Mouse (Mus musculus): ENCODE data around the gene Bag2.

Gene Bag2

DNA sequence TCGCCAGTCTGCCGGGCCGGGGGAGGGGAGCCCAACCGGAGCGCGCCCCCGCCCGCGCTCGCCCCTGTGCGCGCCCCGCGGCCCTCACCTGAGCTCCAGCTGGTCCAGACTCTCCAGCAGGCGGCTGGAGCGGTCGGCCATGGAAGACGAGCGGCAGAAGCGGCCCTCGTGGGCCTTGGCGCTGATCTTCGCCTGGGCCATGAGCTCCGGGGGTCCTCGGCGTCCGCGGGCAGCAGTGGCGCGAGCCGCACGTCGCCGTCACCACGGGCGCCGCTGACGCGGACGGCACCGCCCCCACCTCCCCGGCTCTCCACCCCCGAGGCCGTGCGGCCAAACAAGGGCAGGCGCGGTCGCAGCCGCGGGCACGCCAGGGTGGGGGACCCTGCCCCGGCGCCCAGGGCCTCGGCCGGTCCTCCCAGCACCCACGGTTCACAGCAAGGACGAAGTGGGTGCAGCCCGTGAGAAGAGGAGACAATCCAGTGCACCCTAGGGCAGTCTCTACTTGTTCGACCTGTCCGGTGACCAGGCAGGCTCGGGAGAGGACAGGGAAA, at the start of gene Bag2:
Gene Bag2 (minus strand): TSS at position 305 of the 551 bp plus-strand sequence.
- in situ Hi-C loops (cut with MboI; ENCODE audit: low sequenced_read_pairs), result no loop called here

DNA sequence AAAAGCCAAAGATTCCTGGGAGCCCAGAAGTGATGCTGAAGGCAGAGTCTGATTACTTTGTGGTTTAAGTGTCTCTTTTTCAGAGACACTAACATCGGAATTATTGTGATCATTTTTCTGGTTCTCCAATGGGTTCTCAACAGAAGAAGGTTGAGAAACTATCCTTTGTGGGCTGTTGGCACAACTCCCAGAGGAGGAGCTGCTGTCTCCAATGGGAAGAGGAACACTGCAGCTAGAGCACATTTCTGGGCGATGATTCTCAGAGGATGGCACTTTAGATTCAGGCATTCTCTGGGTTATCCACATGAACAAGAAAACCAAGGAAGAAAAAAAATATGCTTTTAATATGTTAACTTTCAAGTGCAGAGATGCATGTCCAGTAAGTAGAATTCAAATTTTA, 45.7 kb upstream of the Bag2 start:
- in situ Hi-C loops (cut with MboI; ENCODE audit: low sequenced_read_pairs), result no loop called here

DNA sequence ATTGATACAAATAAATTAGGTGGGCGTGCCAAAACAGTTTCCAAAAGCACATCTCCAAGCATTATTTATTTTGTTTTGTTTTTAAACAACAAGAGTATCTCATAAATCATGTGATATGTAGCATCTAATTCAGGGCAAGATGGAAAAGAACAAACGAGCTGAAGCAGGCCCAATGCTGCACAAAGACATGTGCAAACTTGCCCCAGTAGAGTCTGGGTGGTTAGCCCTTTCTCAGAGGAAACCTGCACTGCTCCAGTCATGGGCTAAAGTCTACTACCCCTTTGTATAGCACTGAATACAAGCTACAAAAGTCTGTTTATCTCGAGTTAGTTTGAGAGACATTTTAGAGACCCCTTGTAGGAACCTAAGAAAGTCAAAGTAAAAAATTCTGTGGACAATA, 42.0 kb upstream of the Bag2 start:
- in situ Hi-C loops (cut with MboI; ENCODE audit: low sequenced_read_pairs), result no loop called here

DNA sequence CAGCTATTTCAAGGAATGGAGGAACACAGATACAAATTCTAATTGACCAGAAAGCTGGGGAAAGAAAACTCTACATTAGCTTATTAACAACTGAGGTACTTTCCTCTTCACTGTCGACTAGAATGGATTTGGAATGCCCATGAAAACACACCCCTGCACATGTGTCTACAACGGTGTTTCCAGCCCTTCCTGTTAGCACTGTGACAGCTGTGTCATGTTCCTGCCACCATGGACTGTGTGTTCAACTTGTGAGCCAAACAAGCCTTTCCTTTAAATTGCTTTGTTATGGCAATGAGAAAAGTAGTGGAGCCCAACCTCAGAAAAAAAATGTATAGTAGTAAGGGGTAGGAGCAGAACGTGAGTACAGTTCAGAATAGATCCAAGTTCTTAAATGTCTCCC, 30.9 kb upstream of the Bag2 start:
- in situ Hi-C loops (cut with MboI; ENCODE audit: low sequenced_read_pairs), result no loop called here

DNA sequence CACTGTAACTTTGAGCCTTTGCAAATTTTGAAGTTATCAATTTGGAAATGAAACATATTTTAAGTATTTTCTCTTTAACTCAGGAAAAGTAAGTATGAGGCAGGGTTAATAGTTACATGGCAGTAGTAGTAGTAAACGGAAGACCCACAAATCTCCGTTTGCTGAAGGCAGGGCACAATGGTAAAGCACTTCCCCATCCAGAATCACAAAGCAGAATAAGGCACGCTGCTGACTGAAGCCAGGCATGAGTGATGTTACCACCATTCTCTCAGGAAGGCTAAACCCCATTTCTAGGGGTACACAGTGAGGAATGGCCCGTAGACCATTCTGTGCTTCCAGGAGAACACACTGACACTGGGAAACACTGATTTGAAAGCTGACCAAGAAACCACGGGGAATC, 30.5 kb upstream of the Bag2 start:
- in situ Hi-C loops (cut with MboI; ENCODE audit: low sequenced_read_pairs), result no loop called here

DNA sequence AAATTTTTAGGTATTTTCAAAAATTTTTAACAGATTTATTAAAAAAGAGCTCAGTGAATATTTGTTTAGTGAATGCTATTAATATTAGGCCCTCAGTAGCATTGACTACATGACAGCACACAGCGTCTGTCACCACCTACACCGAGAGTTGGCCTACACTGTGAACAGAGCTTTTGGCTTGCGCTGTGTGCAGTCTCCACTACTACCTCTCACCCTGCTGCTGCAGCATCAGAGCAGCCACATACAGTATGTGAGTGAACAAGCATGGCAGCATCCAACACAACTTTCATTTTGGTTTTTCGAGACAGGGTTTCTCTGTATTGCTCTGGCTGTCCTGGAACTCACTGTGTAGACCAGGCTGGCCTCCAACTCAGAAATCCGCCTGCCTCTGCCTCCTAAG, 27.0 kb upstream of the Bag2 start:
- in situ Hi-C loops (cut with MboI; ENCODE audit: low sequenced_read_pairs), result no loop called here

DNA sequence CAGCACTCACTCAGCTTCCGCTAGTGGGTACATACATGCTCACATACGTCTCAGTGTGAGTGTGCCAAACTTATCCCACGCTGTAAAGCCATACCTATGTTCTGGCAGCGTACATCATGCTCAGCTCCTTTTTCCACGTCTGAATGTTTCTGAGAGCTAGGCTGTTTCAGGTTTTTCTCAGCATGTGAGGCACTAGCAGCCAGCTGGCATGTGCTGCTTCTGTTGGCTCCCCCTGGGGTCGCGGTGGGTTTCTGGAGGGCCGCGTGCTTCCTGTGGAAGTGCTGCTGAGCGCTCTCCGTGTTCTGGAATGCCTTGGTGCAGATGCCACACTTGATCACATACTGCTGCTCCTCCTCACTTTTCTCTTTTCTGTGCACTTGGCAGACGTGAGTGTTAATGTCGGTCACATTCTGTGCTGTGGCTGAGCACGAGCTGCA, 18.6 kb upstream of the Bag2 start:
- in situ Hi-C loops (cut with MboI; ENCODE audit: low sequenced_read_pairs), result no loop called here

DNA sequence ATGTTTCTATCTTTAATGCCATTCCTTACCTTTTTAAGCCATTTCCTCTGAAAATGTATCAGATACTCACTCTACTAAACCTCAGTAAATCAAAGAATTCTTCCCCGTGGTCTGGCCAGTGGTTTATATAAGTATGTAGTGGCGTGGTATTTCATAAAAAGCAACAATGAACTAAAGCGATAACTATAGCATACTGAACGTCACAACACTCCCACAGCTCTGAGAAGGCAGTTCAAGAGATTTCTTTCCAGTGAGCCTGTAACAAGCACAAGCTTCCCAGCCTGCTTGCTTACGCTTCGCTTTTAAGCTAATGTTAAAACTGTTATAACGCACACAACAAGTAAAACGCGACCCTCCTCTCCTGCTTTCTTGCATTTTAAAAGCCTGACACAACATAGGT, 14.5 kb upstream of the Bag2 start:
- in situ Hi-C loops (cut with MboI; ENCODE audit: low sequenced_read_pairs), result no loop called here

DNA sequence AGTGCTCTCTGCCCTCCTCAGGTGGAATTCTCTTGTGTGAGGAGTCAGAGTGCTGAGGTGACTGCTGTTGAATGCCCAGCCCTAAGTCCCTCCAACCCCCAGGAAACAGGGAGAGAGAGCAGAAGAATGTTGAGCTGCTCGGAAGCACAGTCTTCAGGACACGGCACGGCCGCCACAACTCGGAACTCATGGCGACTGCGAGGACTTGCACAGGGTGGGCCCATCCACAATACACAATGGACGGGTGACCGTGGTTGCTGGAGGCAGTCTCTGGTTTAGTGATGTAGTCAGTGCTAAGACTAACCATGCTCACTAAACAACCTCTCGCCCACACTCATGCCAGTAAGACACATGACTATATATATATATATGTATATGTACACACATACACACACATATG, 14.0 kb upstream of the Bag2 start:
- in situ Hi-C loops (cut with MboI; ENCODE audit: low sequenced_read_pairs), result no loop called here

DNA sequence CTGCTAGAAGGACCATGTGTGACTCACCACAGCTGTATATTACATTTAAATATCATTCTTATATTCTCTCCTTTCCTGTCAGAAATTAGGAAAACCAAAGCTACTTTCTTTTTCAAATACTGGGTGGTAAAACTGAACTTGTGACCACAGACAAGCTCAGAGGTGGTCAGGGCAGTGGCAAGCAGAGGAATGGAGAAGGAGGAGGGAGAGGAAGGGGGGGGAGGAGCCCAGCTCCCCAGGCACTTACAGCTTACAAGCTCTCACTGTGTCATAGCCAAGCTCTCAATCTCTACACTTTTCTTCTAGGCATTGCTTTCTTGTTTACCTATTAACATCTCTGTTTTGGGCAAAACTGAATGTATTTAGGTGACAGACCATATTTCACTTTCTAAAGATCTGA, 11.2 kb upstream of the Bag2 start:
- in situ Hi-C loops (cut with MboI; ENCODE audit: low sequenced_read_pairs), result no loop called here

DNA sequence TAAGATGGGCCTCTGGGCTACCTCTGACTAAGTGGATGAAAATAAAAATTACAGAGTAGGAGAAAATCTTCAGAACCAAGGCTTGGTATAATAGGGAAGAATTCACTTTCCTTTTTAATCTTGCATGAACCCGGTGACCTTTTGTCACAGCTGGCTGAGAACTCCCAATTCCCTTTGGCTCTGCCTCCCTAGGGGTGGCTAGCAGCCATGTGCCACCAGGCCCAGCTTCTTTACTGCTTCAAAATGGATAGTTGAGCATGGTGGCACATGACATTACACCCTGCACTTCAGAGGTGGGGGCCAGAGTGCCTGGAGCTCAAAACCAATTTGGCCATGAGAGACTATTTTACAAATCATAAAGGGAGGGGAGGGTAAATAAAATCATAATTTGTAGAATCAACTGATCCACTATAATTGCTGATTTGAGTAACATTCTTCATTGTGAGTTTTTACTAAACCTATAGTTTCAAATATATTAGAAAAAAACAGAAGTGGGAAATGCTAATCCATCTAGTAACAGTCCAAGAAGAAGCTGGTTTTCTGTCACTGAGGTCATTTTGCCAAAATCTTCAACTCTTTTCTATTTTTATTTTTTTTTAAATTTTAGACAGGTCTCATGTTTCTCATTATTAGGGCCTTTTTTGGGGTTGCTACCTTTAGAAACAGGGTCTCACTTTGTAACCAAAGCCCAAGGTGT, 10.6 kb upstream of the Bag2 start:
- in situ Hi-C loops (cut with MboI; ENCODE audit: low sequenced_read_pairs), result no loop called here

DNA sequence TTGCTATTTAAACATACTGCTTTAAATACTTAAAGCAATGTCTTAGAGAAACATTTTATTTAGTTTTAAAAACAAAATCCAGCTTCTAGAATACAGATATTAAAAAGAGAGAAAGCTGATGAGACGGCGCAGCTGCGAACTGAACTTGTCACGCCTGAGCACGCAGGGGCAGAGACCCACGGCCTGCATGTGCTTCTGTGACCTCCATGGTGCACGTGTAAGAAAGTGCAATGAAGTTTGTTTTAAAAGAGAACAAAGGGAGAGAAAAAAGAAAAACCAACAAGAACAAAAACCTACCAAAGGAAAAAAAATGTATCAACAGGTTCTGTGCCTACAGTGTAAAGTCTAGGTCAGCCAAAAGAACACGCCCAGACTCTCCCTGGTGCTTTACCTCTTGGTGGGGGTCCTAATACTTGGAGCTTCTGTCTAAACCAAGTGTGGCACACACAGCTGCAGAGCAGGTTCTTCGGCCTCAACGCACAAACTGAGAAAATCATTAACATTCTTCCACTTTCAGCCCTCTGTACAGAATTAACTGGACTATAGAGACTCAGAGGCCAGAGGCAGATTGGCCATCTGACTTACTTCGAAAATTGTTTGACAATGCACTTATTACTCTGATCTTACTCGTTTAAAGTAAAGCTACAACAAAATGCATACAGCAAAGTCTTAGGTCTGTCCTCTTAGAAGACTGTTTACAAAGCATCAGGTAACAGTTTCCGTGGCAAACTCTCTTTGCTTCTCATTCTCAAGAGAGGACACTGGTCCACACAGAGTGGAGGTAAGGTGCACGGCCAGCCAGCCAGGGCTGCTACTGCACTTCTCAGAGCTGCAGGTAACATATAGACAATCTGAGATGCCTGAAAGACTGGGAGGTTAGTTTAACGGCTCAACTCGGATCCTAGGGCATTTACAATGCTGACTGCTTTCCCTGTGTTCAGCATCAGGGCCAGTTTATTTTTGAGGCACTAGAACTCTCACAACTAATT, 9.2 kb upstream of the Bag2 start:
- in situ Hi-C loops (cut with MboI; ENCODE audit: low sequenced_read_pairs), result no loop called here

DNA sequence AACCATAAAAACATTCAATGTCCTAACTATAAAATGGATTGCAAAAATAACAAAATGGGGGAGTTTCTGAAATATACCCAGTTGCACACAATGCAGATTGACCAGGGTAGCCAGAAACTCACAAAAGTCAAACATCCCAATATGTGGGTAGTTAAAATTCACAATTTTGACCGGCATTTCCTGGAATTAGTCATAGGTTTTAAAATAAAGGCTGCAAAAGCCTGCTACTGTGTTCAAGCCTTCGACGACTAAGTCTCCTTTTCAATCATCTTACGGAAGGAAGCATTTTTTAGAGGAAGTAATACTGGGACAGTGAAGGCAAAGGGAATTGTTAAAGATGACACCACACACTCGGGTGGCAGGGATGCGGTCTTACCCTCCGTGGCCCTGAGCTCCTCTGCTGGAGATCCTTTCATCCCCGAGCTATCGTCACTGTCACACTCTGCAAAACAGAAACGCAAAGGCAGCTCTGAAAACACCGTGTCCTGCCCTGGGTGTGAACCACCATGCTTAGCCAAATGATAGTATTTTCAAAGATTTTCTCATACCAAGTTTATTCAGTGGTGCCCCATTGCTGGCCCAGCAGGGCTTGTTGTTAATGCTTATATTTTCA, 8.0 kb upstream of the Bag2 start:
- in situ Hi-C loops (cut with MboI; ENCODE audit: low sequenced_read_pairs), result no loop called here

DNA sequence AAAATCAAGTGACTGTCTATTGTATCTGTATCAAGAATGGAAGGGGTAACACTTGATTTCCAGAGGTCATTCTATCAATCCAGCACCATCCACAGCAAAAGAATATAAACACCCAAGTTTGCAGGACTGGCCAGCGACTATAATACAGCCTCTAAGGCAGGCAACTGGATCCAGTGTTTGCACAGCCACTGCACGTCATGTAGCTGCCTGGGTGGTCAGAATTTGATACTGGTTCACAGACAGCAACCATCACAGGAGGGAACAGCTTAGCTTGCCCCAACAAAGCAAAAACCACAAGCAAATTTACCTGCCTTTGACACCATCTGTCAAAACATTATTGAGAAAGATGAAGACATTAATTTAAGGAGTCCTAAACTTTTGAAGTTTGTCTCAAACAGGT, 6.2 kb upstream of the Bag2 start:
- in situ Hi-C loops (cut with MboI; ENCODE audit: low sequenced_read_pairs), result no loop called here

DNA sequence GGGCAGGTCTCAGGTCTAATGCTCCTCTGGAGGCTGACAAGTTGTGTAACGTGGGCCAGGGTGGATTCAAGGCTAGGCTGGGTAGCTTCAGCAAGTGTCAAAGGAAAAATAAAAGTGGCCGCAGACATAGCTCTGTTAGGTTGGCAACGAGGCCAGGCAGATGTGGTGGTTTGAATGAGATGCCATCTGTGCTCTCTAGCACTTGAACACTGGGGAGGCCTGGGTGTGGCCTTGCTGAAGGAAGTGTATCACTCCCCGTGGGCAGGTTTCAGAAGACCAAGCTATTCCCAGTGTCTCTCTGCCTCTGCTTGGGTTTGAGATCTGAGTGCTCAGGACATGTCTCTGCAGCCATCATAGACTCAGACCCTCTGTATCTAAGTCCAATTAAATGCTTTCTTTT, 893 bp upstream of the Bag2 start:
- in situ Hi-C loops (cut with MboI; ENCODE audit: low sequenced_read_pairs), result no loop called here

DNA sequence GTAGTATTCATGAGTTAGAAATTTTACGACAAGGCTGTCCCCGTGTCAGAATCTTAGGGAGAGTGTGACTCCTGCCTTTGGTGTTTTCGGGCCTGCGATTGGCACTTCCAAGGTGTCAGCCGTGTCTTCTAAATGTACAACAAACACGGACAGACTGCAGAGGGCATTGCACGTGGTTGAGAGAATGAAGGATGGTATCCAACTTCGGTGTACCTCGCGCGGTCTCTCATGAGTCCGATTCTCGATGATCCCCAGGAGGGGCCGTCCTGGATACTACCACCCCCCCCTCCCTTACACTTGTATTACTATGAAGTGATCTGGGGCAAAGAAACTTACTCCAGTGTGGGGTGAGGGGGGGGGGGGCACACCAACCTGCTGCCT, 572 bp downstream of the Bag2 start:
- in situ Hi-C loops (cut with MboI; ENCODE audit: low sequenced_read_pairs), result no loop called here

DNA sequence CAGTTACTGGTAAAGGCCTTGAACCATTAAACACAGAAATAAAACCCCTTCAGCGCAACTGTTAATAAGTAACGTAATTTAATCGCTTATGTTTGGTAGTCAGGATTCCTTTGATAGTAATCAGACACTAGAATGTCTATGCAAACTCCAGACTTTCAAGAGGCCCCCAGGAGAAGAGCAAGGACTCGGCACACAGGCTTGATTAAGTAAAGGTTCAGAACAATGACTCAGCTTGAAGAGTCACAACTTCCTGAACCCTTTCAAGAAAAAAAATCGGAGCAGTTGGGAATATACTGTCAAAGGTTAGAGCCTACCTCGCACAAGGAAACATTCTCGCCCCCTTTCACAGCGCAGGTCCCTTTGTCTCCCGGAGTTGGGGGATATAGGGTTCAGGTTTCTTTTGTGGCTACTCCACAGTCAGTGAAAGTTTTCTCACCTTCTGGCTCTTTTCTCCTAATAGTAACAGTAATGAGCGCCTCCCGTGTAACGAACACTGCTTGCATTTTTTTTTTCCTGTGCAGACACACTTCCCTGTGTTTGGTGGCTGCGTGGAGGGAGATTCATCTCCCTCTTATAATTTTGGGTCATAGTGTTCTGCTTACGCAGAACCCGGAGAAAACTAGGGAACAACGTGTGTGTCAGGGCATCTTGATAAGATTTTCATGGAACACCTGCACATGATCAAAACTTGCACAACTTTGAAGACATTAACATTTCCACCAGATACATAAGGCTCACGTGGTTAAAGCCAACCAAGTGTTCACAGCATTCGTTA, 1.1 kb downstream of the Bag2 start:
- in situ Hi-C loops (cut with MboI; ENCODE audit: low sequenced_read_pairs), result no loop called here

DNA sequence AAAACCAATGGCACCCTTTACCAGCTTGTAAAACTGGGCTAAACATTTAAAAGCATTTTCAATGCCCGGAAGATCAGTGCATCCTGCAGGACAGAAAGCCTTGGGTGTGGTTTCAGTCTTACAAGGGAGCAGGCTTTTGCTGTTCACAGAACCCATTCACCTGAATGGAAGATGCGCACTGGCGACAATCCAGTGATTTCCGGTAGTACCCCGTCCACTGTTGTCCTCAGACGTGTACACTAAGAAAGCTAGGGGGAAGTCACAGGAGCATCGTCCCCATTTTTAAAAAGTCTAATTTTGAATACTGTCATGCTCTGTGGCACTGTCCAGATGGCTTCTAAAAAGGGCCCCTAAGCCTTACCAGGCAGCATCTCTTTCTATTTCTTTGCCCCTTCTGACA, 1.8 kb downstream of the Bag2 start:
- in situ Hi-C loops (cut with MboI; ENCODE audit: low sequenced_read_pairs), result no loop called here

DNA sequence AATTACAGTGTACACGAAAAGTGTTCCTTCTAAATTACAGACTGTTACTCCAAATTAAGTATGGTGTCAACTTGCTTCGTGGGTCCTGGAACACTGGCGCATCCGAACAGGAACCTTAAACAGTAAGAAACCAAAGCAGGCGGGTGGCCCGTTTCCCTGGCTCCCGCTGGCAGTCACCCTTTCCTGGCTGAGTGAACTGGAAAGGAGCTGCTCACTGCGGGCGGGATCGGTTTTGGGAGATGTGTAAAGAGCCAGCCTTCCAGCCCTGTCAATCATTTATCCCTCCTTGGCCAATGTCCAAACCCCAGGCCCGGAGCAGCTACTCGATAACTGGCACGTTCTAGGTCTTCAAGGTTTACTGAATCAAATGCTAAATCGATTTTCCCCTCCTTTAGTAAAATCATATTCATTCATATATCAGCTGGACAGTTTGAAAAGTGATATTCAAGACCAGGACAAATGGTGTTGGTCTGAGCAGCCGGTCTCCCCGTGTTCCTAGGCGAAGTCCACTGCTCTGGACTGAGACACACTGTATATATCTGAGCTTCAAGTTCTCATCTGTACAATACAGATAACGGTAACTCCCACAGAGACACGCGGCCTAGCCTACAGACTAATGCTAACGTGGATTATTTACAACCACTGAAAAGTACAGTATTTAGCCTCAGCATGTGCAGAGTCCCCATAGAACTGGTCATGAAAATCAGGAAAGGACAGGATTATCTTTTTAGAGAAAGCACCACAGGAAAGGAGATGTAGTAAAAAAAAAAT, 2.4 kb downstream of the Bag2 start:
- in situ Hi-C loops (cut with MboI; ENCODE audit: low sequenced_read_pairs), result no loop called here

DNA sequence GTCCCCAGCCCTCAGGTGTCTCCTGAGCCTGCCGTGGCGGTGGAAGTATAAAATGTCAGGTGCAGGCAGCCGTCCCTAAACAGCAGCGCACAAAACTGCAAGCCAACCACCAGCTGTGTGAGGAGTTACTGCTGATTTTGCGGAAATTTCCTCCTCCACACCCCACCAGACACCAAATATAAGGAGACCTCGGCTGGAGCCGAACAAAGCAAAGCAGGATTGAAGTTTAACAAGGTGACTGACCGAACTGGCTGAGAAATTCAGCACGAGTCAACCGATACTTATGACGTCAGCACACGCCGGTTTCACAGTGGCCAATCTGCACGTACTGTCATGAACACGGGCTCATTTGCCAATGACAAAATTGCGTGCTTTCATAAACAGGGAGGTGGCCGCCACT, 3.5 kb downstream of the Bag2 start:
- in situ Hi-C loops (cut with MboI; ENCODE audit: low sequenced_read_pairs), result no loop called here

All from CH12F3 (cell line).